Comparison of ENCODE assay signal across 8 mouse cellular contexts in the genomic region with DNA sequence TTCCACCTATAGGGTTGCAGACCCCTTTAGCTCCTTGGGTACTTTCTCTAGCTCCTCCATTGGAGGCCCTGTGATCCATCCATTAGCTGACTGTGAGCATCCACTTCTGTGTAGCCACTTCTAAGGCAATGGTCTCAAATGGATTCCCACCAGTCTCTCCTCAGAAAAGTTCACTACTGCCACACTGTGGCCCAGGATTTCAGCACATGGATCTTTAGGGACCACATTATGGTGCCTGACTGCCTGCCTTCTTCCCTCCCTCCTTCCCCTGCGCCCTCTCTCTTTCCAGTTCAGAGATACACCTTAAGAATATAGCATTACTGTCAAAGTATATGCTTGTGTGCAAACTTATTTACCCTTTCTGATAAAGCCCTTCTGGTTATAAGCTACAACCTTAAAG.
DNase-seq lines count a peak whose midpoint lies in the region; ATAC-seq and TF ChIP-seq lines count a peak whose summit lies in the region.

No protein-coding gene starts in this region.

- in situ Hi-C loops in ES-E14 (cut with MboI; ENCODE audit: low sequenced_read_pairs in 2 of 2, unreplicated experiment in 2 of 2): no loop called here

- peak; percentile 12 for DNase-seq in ES-E14 (ENCODE audit: low read depth, low spot score)
- peak; percentile 56 for DNase-seq in embryo, embryonic 10 days (ENCODE audit: low spot score)
- peak; percentile 15 for DNase-seq in layer of hippocampus, adult 9-11 months
- DNase-seq in right cerebral cortex, adult 2 months (ENCODE audit: low spot score in 2 of 2): peak; percentile 35 to 43
- no peak for DNase-seq in adipocyte (ENCODE audit: low spot score)
- no peak for DNase-seq in c-Kit-positive CD71-positive TER-119-positive erythroid progenitor cells, embryonic 14.5 days (ENCODE audit: low spot score)

- no peak overlapping the region for H3K27ac ChIP-seq in intestine, postnatal 0 days (ENCODE audit: low read depth, low read length)
- no peak overlapping the region for H3K27ac ChIP-seq in intestine, embryonic 16.5 days (ENCODE audit: low read length)
- H3K27ac ChIP-seq in ES-E14 (ENCODE audit: insufficient read depth, low read depth, low read length, poor library complexity, severe bottlenecking): no peak overlapping the region

- no peaks in the 10 kb centered on the region for H3K27me3 ChIP-seq in intestine, postnatal 0 days (replicated peaks; ENCODE audit: control insufficient read depth, insufficient read depth, low read length)
- no peaks in the 10 kb centered on the region for H3K27me3 ChIP-seq in intestine, embryonic 16.5 days (replicated peaks; ENCODE audit: control insufficient read depth, insufficient read depth, low read length)

- no peak overlapping the region for H3K4me2 ChIP-seq in intestine, postnatal 0 days (replicated peaks; ENCODE audit: low read depth)
- H3K4me2 ChIP-seq in intestine, embryonic 16.5 days (ENCODE audit: low read depth, low read length): no peak overlapping the region

- TF ChIP-seq CTCF in intestine, postnatal 0 days (IDR thresholded peaks at IDR 0.05; ENCODE audit: low read depth): peak; percentile 48

- no peak for ATAC-seq in intestine, postnatal 0 days
- no peak for ATAC-seq in intestine, embryonic 16.5 days

- no peaks in the 10 kb centered on the region for H3K36me3 ChIP-seq in intestine, postnatal 0 days (ENCODE audit: control insufficient read depth, insufficient read depth)
- H3K36me3 ChIP-seq in intestine, embryonic 16.5 days (ENCODE audit: control insufficient read depth, insufficient read depth, low read length): no peaks in the 10 kb centered on the region
- no peaks in the 10 kb centered on the region for H3K36me3 ChIP-seq in ES-E14 (ENCODE audit: control insufficient read depth, insufficient read depth, low read length, poor library complexity, severe bottlenecking)

- 59% methylated on average over 1 of the region's 1 CpGs for WGBS in intestine, postnatal 0 days
- 65% methylated on average over 1 of the region's 1 CpGs for WGBS in intestine, embryonic 16.5 days

- no peak overlapping the region for H3K9ac ChIP-seq in intestine, postnatal 0 days (ENCODE audit: low read depth, low read length)
- H3K9ac ChIP-seq in intestine, embryonic 16.5 days (ENCODE audit: low read depth, low read length): no peak overlapping the region
- no peak overlapping the region for H3K9ac ChIP-seq in ES-E14 (ENCODE audit: insufficient read depth, low read depth, low read length, poor library complexity, severe bottlenecking)

- H3K4me1 ChIP-seq in intestine, postnatal 0 days (replicated peaks; ENCODE audit: control insufficient read depth, insufficient read depth, low read length): no peaks in the 10 kb centered on the region
- H3K4me1 ChIP-seq in intestine, embryonic 16.5 days (ENCODE audit: control insufficient read depth, insufficient read depth, low read length): no peaks in the 10 kb centered on the region
- no peaks in the 10 kb centered on the region for H3K4me1 ChIP-seq in ES-E14 (ENCODE audit: control insufficient read depth in 2 of 2, insufficient read depth in 2 of 2, low read length in 2 of 2, poor library complexity in 1 of 2)

- no peaks in the 10 kb centered on the region for H3K9me3 ChIP-seq in intestine, postnatal 0 days (ENCODE audit: control insufficient read depth)
- H3K9me3 ChIP-seq in intestine, embryonic 16.5 days (ENCODE audit: control insufficient read depth, low read length): no peaks in the 10 kb centered on the region
- no peaks in the 10 kb centered on the region for H3K9me3 ChIP-seq in ES-E14 (ENCODE audit: control insufficient read depth, insufficient read depth, low read depth, low read length)

- no peak overlapping the region for H3K4me3 ChIP-seq in intestine, postnatal 0 days (ENCODE audit: low read depth, low read length)
- no peak overlapping the region for H3K4me3 ChIP-seq in intestine, embryonic 16.5 days (ENCODE audit: low read length)
- no peak overlapping the region for H3K4me3 ChIP-seq in ES-E14 (ENCODE audit: insufficient read depth in 1 of 2, low read depth in 1 of 2, low read length in 2 of 2, poor library complexity in 1 of 2, severe bottlenecking in 1 of 2)

TF ChIP-seq in ES-E14, 5 proteins besides CTCF, POLR2A, EP300 and RAD21:
- no peak for TF ChIP-seq ZNF384 (IDR thresholded peaks at IDR 0.05; ENCODE audit: low read depth, low read length)

Comparison
In these comparisons a context has a peak if more than half of its experiments do, and no peak if none do; other contexts are left out.
1. DNase-seq: peak in ES-E14 (single experiment), embryo, embryonic 10 days (single experiment), layer of hippocampus, adult 9-11 months (single experiment) and right cerebral cortex, adult 2 months (2 of 2); none in adipocyte (single experiment) and c-Kit-positive CD71-positive TER-119-positive erythroid progenitor cells, embryonic 14.5 days (single experiment).